ENCODE assay signal across 10 mouse cellular contexts in the genomic region with DNA sequence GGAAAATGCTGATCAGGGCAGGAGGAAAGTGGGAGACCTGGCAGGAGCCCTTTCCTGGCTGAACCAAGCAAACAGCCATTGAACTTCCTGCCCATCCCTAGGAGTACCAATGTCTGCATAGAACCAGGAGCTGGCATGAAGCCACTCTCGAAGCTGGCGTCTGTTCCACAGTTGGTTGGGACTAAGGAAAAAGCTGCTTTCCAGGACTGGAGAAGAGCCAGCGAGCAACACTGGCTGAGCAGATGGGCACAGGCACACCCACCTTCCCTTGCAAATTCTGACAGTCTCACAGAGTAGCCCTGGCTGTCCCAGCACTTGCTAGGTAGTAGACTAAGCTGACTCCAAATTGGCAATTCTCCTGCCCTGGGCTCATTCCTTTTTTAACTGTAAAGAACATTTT. TPM values are rescaled to one million over a fixed set of nuclear protein-coding genes. Genes with fewer than 3 reads are reported as not detected.
A peak's percentile ranks its signal among the peaks of the same experiment; 100 is the strongest.
DNase-seq lines count a peak whose midpoint lies in the region; ATAC-seq and TF ChIP-seq lines count a peak whose summit lies in the region.
"Had no signal": no experiment of that assay in that cellular context is flagged by ENCODE, and none has a peak within 500 bp of the region (broad histone marks: within the 10 kb centered on the region; RNA-seq: fewer than 3 reads in every experiment).

No protein-coding gene starts in this region.

- no peak for TF ChIP-seq POLR2A in liver, adult 2 months (IDR thresholded peaks at IDR 0.05; ENCODE audit: extremely low read depth, insufficient read depth, low read length)
- no peak for TF ChIP-seq POLR2A in myocyte (IDR thresholded peaks at IDR 0.05; ENCODE audit: insufficient read length, low read depth)

- no peaks in the 10 kb centered on the region for H3K4me1 ChIP-seq in liver, adult 2 months (ENCODE audit: control insufficient read depth, insufficient read depth, low read length)
- H3K4me1 ChIP-seq in liver, embryonic 12.5 days = peaks cover 39% of the 10 kb centered on the region
- peaks cover 26% of the 10 kb centered on the region for H3K4me1 ChIP-seq in forebrain, embryonic 13.5 days
- peaks cover 20% of the 10 kb centered on the region for H3K4me1 ChIP-seq in heart, embryonic 12.5 days (replicated peaks)

- DNase-seq in liver, adult 2 months (ENCODE audit: extremely low read depth, low read depth, low spot score) = peak; percentile 44
- DNase-seq in cerebellum, adult 11 months = peak; percentile 67
- DNase-seq in layer of hippocampus, postnatal 25 days (ENCODE audit: extremely low spot score in 1 of 2, low spot score in 1 of 2) = peak; percentile 77 to 79
- no peak for DNase-seq in embryo, embryonic 10 days (ENCODE audit: low spot score)

- H3K79me2 ChIP-seq in liver, adult 2 months (ENCODE audit: control insufficient read depth, insufficient read depth, low read length) = no peaks in the 10 kb centered on the region
- peaks cover 5% of the 10 kb centered on the region for H3K79me2 ChIP-seq in myocyte (ENCODE audit: control insufficient read depth, insufficient read depth)

- H3K4me3 ChIP-seq in liver, adult 2 months (ENCODE audit: insufficient read depth, low read depth, low read length) = no peak overlapping the region
- no peak overlapping the region for H3K4me3 ChIP-seq in liver, embryonic 12.5 days
- no peak overlapping the region for H3K4me3 ChIP-seq in forebrain, embryonic 13.5 days
- no peak overlapping the region for H3K4me3 ChIP-seq in myocyte
- H3K4me3 ChIP-seq in heart, embryonic 12.5 days = no peak overlapping the region
- H3K4me3 ChIP-seq: neural tube, embryonic 13.5 days had no signal

- H3K36me3 ChIP-seq in liver, adult 2 months (ENCODE audit: control insufficient read depth, insufficient read depth, low read length) = no peaks in the 10 kb centered on the region
- peaks cover 28% of the 10 kb centered on the region for H3K36me3 ChIP-seq in liver, embryonic 12.5 days
- H3K36me3 ChIP-seq in forebrain, embryonic 13.5 days (ENCODE audit: poor library complexity, severe bottlenecking) = peaks cover 8% of the 10 kb centered on the region; the same call in 1 of the 2 replicates
- H3K36me3 ChIP-seq in myocyte (ENCODE audit: control insufficient read depth, insufficient read depth) = peaks cover 25% of the 10 kb centered on the region
- H3K36me3 ChIP-seq in heart, embryonic 12.5 days = peaks cover 14% of the 10 kb centered on the region
- H3K36me3 ChIP-seq: neural tube, embryonic 13.5 days had no signal

- H3K27me3 ChIP-seq in liver, adult 2 months (ENCODE audit: control insufficient read depth, insufficient read depth, low read length) = no peaks in the 10 kb centered on the region
- peaks cover 5% of the 10 kb centered on the region; the same call in 1 of the 2 replicates for H3K27me3 ChIP-seq in liver, embryonic 12.5 days (replicated peaks)
- 0 out of 2 replicates have a peak, but pooled peaks cover 9% of the 10 kb centered on the region for H3K27me3 ChIP-seq in forebrain, embryonic 13.5 days
- no peaks in the 10 kb centered on the region for H3K27me3 ChIP-seq in myocyte (ENCODE audit: control insufficient read depth, insufficient read depth, insufficient read length)
- H3K27me3 ChIP-seq in heart, embryonic 12.5 days (replicated peaks) = peaks cover 5% of the 10 kb centered on the region; the same call in 1 of the 2 replicates
- H3K27me3 ChIP-seq: neural tube, embryonic 13.5 days had no signal

- no peak for ATAC-seq in liver, embryonic 12.5 days
- ATAC-seq in forebrain, embryonic 13.5 days = peak; percentile 67
- no peak for ATAC-seq in heart, embryonic 12.5 days (ENCODE audit: insufficient number of reproducible peaks, low FRiP score)

- 16% methylated on average over 3 of the region's 3 CpGs for WGBS in liver, adult 2 months
- WGBS in liver, embryonic 12.5 days (ENCODE audit: insufficient replicate concordance) = 78% methylated on average over 3 of the region's 3 CpGs
- WGBS in forebrain, embryonic 13.5 days = 55% methylated on average over 3 of the region's 3 CpGs
- WGBS in heart, embryonic 12.5 days = 81% methylated on average over 3 of the region's 3 CpGs

- H3K4me2 ChIP-seq in liver, embryonic 12.5 days = no peak overlapping the region
- no peak overlapping the region for H3K4me2 ChIP-seq in forebrain, embryonic 13.5 days
- H3K4me2 ChIP-seq in myocyte (ENCODE audit: low read depth) = no peak overlapping the region
- H3K4me2 ChIP-seq in heart, embryonic 12.5 days = no peak overlapping the region
- H3K4me2 ChIP-seq: neural tube, embryonic 13.5 days had no signal

- no peak for TF ChIP-seq CTCF in liver, adult 2 months (IDR thresholded peaks at IDR 0.05; ENCODE audit: low read depth, low read length)

- no peak overlapping the region for H3ac ChIP-seq in myocyte (ENCODE audit: control insufficient read depth, insufficient read length)

- no peak overlapping the region for H3K9ac ChIP-seq in liver, adult 2 months (ENCODE audit: low read depth, low read length)
- H3K9ac ChIP-seq in liver, embryonic 12.5 days = no peak overlapping the region
- H3K9ac ChIP-seq in forebrain, embryonic 13.5 days = no peak overlapping the region
- H3K9ac ChIP-seq in heart, embryonic 12.5 days = no peak overlapping the region
- H3K9ac ChIP-seq: neural tube, embryonic 13.5 days had no signal

- no peaks in the 10 kb centered on the region for H3K9me3 ChIP-seq in liver, embryonic 12.5 days (replicated peaks)
- no peaks in the 10 kb centered on the region for H3K9me3 ChIP-seq in forebrain, embryonic 13.5 days (replicated peaks)
- no peaks in the 10 kb centered on the region for H3K9me3 ChIP-seq in heart, embryonic 12.5 days (replicated peaks)
- H3K9me3 ChIP-seq: neural tube, embryonic 13.5 days had no signal

- no peak overlapping the region for H3K27ac ChIP-seq in liver, adult 2 months (replicated peaks; ENCODE audit: insufficient read depth, low read depth, low read length)
- no peak overlapping the region; the same call in 1 of the 2 replicates for H3K27ac ChIP-seq in liver, embryonic 12.5 days
- H3K27ac ChIP-seq in forebrain, embryonic 13.5 days = no peak overlapping the region
- H3K27ac ChIP-seq in heart, embryonic 12.5 days (ENCODE audit: poor library complexity, severe bottlenecking) = no peak overlapping the region

TF ChIP-seq in myocyte, 11 proteins besides CTCF, POLR2A, EP300 and RAD21:
- peak; percentile 58 for TF ChIP-seq POLR2AphosphoS2 (IDR thresholded peaks at IDR 0.05; ENCODE audit: insufficient read length, low read depth)
- TF ChIP-seq MYOG (IDR thresholded peaks at IDR 0.05; ENCODE audit: control insufficient read depth in 1 of 3, insufficient read depth in 1 of 3, insufficient read length in 2 of 3, low read depth in 2 of 3) = peak in 1 of 3 experiments; percentile 65
- TF ChIP-seq TCF3 (IDR thresholded peaks at IDR 0.05; ENCODE audit: insufficient read length, low read depth) = no peak
- no peak for TF ChIP-seq REST (IDR thresholded peaks at IDR 0.05; ENCODE audit: insufficient read depth, insufficient read length)
- no peak for TF ChIP-seq E2F4 (IDR thresholded peaks at IDR 0.05; ENCODE audit: insufficient read depth)
- TF ChIP-seq CEBPB (IDR thresholded peaks at IDR 0.05; ENCODE audit: insufficient read depth, poor library complexity, severe bottlenecking) = no peak
- no peak for TF ChIP-seq USF1 (IDR thresholded peaks at IDR 0.05; ENCODE audit: low read depth)
- TF ChIP-seq TCF12 (IDR thresholded peaks at IDR 0.05; ENCODE audit: insufficient read depth, poor library complexity, severe bottlenecking) = no peak
- no peak for TF ChIP-seq MAX (IDR thresholded peaks at IDR 0.05; ENCODE audit: low read depth)
- TF ChIP-seq SRF (IDR thresholded peaks at IDR 0.05; ENCODE audit: control insufficient read depth, insufficient read length, low read depth) = no peak
- TF ChIP-seq MYOD1 (IDR thresholded peaks at IDR 0.05; ENCODE audit: control insufficient read depth in 1 of 3, insufficient read length in 2 of 3, low read depth in 2 of 3) = peak in 2 of 3 experiments; percentile 9 to 20

RNA-seq across cellular contexts. Expression of a gene that starts 3.5 kb away (rescaled TPM):
- total RNA-seq in liver, adult 2 months (2014; rRNA removed) = not detected in 2 replicates
- polyA plus RNA-seq in liver, adult 2 months (2012; rRNA removed) = not detected in 2 replicates
- polyA plus RNA-seq in liver, embryonic 12.5 days (2016; fragmentation: Nextera tagmentation; extraction: Ambion mirVana) = not detected in 2 replicates
- not detected in 2 replicates for polyA plus RNA-seq in forebrain, embryonic 13.5 days (2015; fragmentation: Nextera tagmentation; extraction: Ambion mirVana)
- not detected for total RNA-seq in layer of hippocampus, postnatal 25 days (2021)
- polyA plus RNA-seq in myocyte (2012; fragmentation: generic; extraction: Trizol) = 0.22 TPM
- polyA plus RNA-seq in heart, embryonic 12.5 days (2016; fragmentation: Nextera tagmentation; extraction: Ambion mirVana) = 0.09 TPM in 1 of 2 replicates, not detected in the other
- polyA plus RNA-seq: heart, embryonic 16.5 days; neural tube, embryonic 13.5 days had no signal

RNA-seq across cellular contexts. Expression of a gene that starts 22.5 kb away (rescaled TPM):
- 0.83 and 2.0 TPM in 2 replicates for total RNA-seq in liver, adult 2 months (2014; rRNA removed)
- 0.67 and 1.2 TPM in 2 replicates for polyA plus RNA-seq in liver, adult 2 months (2012; rRNA removed)
- 45.8 and 46.6 TPM in 2 replicates for polyA plus RNA-seq in liver, embryonic 12.5 days (2016; fragmentation: Nextera tagmentation; extraction: Ambion mirVana)
- polyA plus RNA-seq in forebrain, embryonic 13.5 days (2015; fragmentation: Nextera tagmentation; extraction: Ambion mirVana) = 37.1 and 38.7 TPM in 2 replicates
- total RNA-seq in layer of hippocampus, postnatal 25 days (2021) = 1 to 10 TPM; 2.2 to 3.1 TPM
- polyA plus RNA-seq in myocyte (2012; fragmentation: generic; extraction: Trizol) = 113 TPM
- polyA plus RNA-seq in heart, embryonic 12.5 days (2016; fragmentation: Nextera tagmentation; extraction: Ambion mirVana) = 95.7 and 97.5 TPM in 2 replicates

RNA-seq across cellular contexts. Expression of a gene that starts 24.5 kb away (rescaled TPM):
- 166 and 191 TPM in 2 replicates for total RNA-seq in liver, adult 2 months (2014; rRNA removed)
- polyA plus RNA-seq in liver, adult 2 months (2012; rRNA removed) = 116 and 154 TPM in 2 replicates
- 169 and 172 TPM in 2 replicates for polyA plus RNA-seq in liver, embryonic 12.5 days (2016; fragmentation: Nextera tagmentation; extraction: Ambion mirVana)
- polyA plus RNA-seq in forebrain, embryonic 13.5 days (2015; fragmentation: Nextera tagmentation; extraction: Ambion mirVana) = 249 and 262 TPM in 2 replicates
- total RNA-seq in layer of hippocampus, postnatal 25 days (2021) = 100 to 1,000 TPM; 273 to 308 TPM
- polyA plus RNA-seq in myocyte (2012; fragmentation: generic; extraction: Trizol) = 273 TPM
- polyA plus RNA-seq in heart, embryonic 12.5 days (2016; fragmentation: Nextera tagmentation; extraction: Ambion mirVana) = 153 and 163 TPM in 2 replicates

Comparison
In these comparisons a context has a peak if more than half of its experiments do, and no peak if none do; other contexts are left out.
1. RNA of a gene that starts 22.5 kb away (polyA plus RNA-seq): 113 TPM in myocyte (single experiment), 95.7 to 97.5 TPM in heart, embryonic 12.5 days, 45.8 to 46.6 TPM in liver, embryonic 12.5 days and 37.1 to 38.7 TPM in forebrain, embryonic 13.5 days; 0.67 to 1.2 TPM in liver, adult 2 months; every median in the first group is over 10 times any median in the second.